Mouse (Mus musculus) lung, postnatal 0 days (tissue): ENCODE measurements around the gene Rcan2. TPM values are rescaled to one million over a fixed set of nuclear protein-coding genes. Genes with fewer than 3 reads are reported as not detected.

ENCODE experiments used
- ATAC-seq: fragments of 200-750 bp; cut with Nextera tagmentation; 2 replicates; pipeline ENCODE4 v1.8.0; 2017; ENCODE audit warnings: moderate library complexity
- DNase-seq: peaks from one replicate; pipeline ENCODE4 v3.0.0-alpha.2; 2016; ENCODE audit warnings: low spot score
- H3K27ac ChIP-seq: fragments of 300-500 bp; sonication (generic); 2 replicates; pipeline ENCODE4 v1.5.1; 2014; ENCODE audit warnings: antibody characterized with exemption, mild to moderate bottlenecking, low read length, mixed read lengths
- H3K27me3 ChIP-seq: fragments of 300-500 bp; sonication (generic); replicated peaks from 2 replicates; pipeline ENCODE4 v1.6.1; 2014; ENCODE audit warnings: low read length, mixed read lengths; ENCODE audit not compliant: insufficient read depth
- H3K36me3 ChIP-seq: fragments of 300-500 bp; sonication (generic); 2 replicates; pipeline ENCODE4 v1.6.1; 2014; ENCODE audit warnings: low read length, mixed read lengths; ENCODE audit not compliant: insufficient read depth
- H3K4me1 ChIP-seq: fragments of 300-500 bp; sonication (generic); 2 replicates; pipeline ENCODE4 v1.6.1; 2014; ENCODE audit warnings: antibody characterized with exemption, low read depth, low read length, mixed read lengths; ENCODE audit not compliant: insufficient read depth
- H3K4me2 ChIP-seq: fragments of 300-500 bp; sonication (generic); replicated peaks from 2 replicates; pipeline ENCODE4 v1.6.1; 2014; ENCODE audit warnings: low read depth, mild to moderate bottlenecking, low read length, moderate library complexity, mixed read lengths
- H3K4me3 ChIP-seq: fragments of 300-500 bp; sonication (generic); 2 replicates; pipeline ENCODE4 v1.5.1; 2014; ENCODE audit warnings: low read depth, low read length
- H3K9ac ChIP-seq: fragments of 300-500 bp; sonication (generic); replicated peaks from 2 replicates; pipeline ENCODE4 v1.6.1; 2014; ENCODE audit warnings: low read depth, mild to moderate bottlenecking
- H3K9me3 ChIP-seq: fragments of 300-500 bp; sonication (generic); 2 replicates; pipeline ENCODE4 v1.6.1; 2016; ENCODE audit warnings: low read length, mixed read lengths
- CTCF ChIP-seq: IDR thresholded peaks from 2 replicates; pipeline ENCODE4 v1.5.1; 2016; ENCODE audit warnings: antibody characterized with exemption, mild to moderate bottlenecking
- EP300 ChIP-seq: IDR thresholded peaks from 2 replicates; pipeline ENCODE4 v1.6.1; 2016; ENCODE audit warnings: antibody characterized with exemption, mild to moderate bottlenecking, control low read depth
- WGBS: fragments of 180-500 bp; shearing (Covaris S2); extraction: QIAGEN DNeasy Blood & Tissue Kit; methylation state at CpG from one replicate; pipeline ENCODE4 v1.1.7; 2014; 5-methylcytosine and 5-hydroxymethylcytosine counted together
- polyA plus RNA-seq: library from polyadenylated mRNA; unstranded; fragments of >200 nt; fragmentation: Nextera tagmentation; extraction: Ambion mirVana; gene quantifications from 2 replicates; pipeline ENCODE4 v1.2.1, GENCODE M21; 2015

The Rcan2 gene
- polyA plus RNA-seq, result 1.3 and 2.4 TPM in 2 replicates

- TF ChIP-seq EP300 (no peak), CTCF (peak; percentile 80)
- Histone ChIP-seq H3K9me3 (no peaks in the 10 kb centered on the region), H3K36me3 (no peaks in the 10 kb centered on the region), H3K27me3 (no peaks in the 10 kb centered on the region), H3K4me1 (no peaks in the 10 kb centered on the region; the same call in 1 of the 2 replicates), H3K4me3 (peak within 1 kb of the TSS; percentile 44), H3K9ac (peak within 1 kb of the TSS; percentile 26; the same call in 1 of the 2 replicates), H3K27ac (no peak within 1 kb of the TSS), H3K4me2 (peak within 1 kb of the TSS; percentile 95)
- 3% methylated on average over 7 of the region's 7 CpGs for WGBS
- ATAC-seq (peak; percentile 82), DNase-seq (peak; percentile 67)
These were observed at the start of gene Rcan2 for GRCm38 (mm10) chr17:43801077-43801476. Gene Rcan2 (plus strand): TSS chr17:43801351.

- H3K27ac ChIP-seq, result no peak overlapping the region
- WGBS, result 21% methylated on average over 1 of the region's 1 CpGs
- no peaks in the 10 kb centered on the region for H3K9me3 ChIP-seq
- no peak overlapping the region for H3K4me2 ChIP-seq
- H3K4me1 ChIP-seq, result no peaks in the 10 kb centered on the region
- H3K9ac ChIP-seq, result no peak overlapping the region
- DNase-seq, result no peak
- H3K4me3 ChIP-seq, result no peak overlapping the region
- no peak for ATAC-seq
- TF ChIP-seq CTCF (no peak), EP300 (no peak)
- peaks cover 5% of the 10 kb centered on the region; the same call in 1 of the 2 replicates for H3K36me3 ChIP-seq
- H3K27me3 ChIP-seq, result no peaks in the 10 kb centered on the region
These were observed 48.3 kb upstream of the Rcan2 start for GRCm38 (mm10) chr17:43752811-43753210.

GRCm38 (mm10) chr17:43754687-43755086 lies 46.5 kb upstream of the Rcan2 start:
- Histone ChIP-seq H3K9ac (no peak overlapping the region), H3K9me3 (no peaks in the 10 kb centered on the region), H3K27ac (no peak overlapping the region), H3K27me3 (no peaks in the 10 kb centered on the region), H3K36me3 (peaks cover 5% of the 10 kb centered on the region; the same call in 1 of the 2 replicates), H3K4me2 (no peak overlapping the region), H3K4me1 (no peaks in the 10 kb centered on the region), H3K4me3 (no peak overlapping the region)
- no peak for TF ChIP-seq EP300
- no peak for TF ChIP-seq CTCF
- 66% methylated on average over 5 of the region's 5 CpGs for WGBS
- ATAC-seq (no peak), DNase-seq (no peak)

- no peak overlapping the region for H3K4me3 ChIP-seq
- no peaks in the 10 kb centered on the region for H3K27me3 ChIP-seq
- H3K27ac ChIP-seq, result no peak overlapping the region
- ATAC-seq, result peak; percentile 85
- peak; percentile 63 for TF ChIP-seq CTCF
- no peak for TF ChIP-seq EP300
- no peaks in the 10 kb centered on the region for H3K36me3 ChIP-seq
- WGBS, result 17% methylated on average over 15 of the region's 15 CpGs
- no peaks in the 10 kb centered on the region for H3K4me1 ChIP-seq
- H3K4me2 ChIP-seq, result peak overlapping the region; percentile 23; the same call in 1 of the 2 replicates
- DNase-seq, result peak; percentile 86
- no peaks in the 10 kb centered on the region for H3K9me3 ChIP-seq
- no peak overlapping the region for H3K9ac ChIP-seq
These were observed 42.4 kb upstream of the Rcan2 start for GRCm38 (mm10) chr17:43758607-43759259.

- ATAC-seq, result no peak
- WGBS, result 51% methylated on average over 4 of the region's 4 CpGs
These were observed 16.6 kb upstream of the Rcan2 start for GRCm38 (mm10) chr17:43784531-43784930.

GRCm38 (mm10) chr17:43788222-43788621 lies 12.9 kb upstream of the Rcan2 start:
- TF ChIP-seq CTCF, result no peak
- no peaks in the 10 kb centered on the region for H3K9me3 ChIP-seq
- no peaks in the 10 kb centered on the region for H3K36me3 ChIP-seq
- no peaks in the 10 kb centered on the region for H3K27me3 ChIP-seq
- H3K4me1 ChIP-seq, result no peaks in the 10 kb centered on the region
- no peak overlapping the region for H3K4me2 ChIP-seq
- ATAC-seq (no peak), DNase-seq (no peak)
- H3K4me3 ChIP-seq, result no peak overlapping the region
- no peak overlapping the region for H3K9ac ChIP-seq
- H3K27ac ChIP-seq, result no peak overlapping the region
- 85% methylated on average over 5 of the region's 5 CpGs for WGBS

More at GRCm38 (mm10) chr17:43784531-43784930, 16.6 kb upstream of the Rcan2 start:
- H3K4me2 ChIP-seq, result no peak overlapping the region
- H3K27me3 ChIP-seq, result no peaks in the 10 kb centered on the region
- H3K9me3 ChIP-seq, result no peaks in the 10 kb centered on the region
- no peak overlapping the region for H3K9ac ChIP-seq
- H3K27ac ChIP-seq, result no peak overlapping the region
- DNase-seq, result peak; percentile 6
- H3K4me3 ChIP-seq, result no peak overlapping the region
- no peaks in the 10 kb centered on the region for H3K4me1 ChIP-seq
- H3K36me3 ChIP-seq, result no peaks in the 10 kb centered on the region
- TF ChIP-seq EP300, result no peak
